Mouse (Mus musculus): ENCODE data around the gene Olfr869.

DNA sequence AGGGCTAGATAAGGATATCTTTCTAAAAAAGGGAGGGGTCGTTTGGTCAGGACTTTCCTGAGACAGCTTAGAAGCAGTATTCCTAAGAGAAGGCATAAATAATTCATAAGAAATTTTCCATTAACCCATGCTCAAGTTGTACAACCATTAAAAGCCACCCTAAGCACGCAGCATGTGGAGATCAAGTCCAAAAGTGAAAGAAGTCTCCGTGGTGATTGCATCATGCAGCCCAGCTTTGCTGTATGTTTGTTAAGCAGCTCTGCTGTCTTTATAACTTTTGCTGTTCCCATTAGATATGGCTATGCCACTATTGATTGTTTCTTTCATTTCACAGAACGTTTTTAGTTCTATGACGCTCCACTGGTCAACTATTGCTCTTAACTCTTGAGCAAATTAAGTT is 50.7 kb downstream of the Olfr869 start:
- TF ChIP-seq CTCF (IDR thresholded peaks at IDR 0.05; ENCODE audit: low read depth, low read length) (no peak), POLR2AphosphoS5 (IDR thresholded peaks at IDR 0.05; ENCODE audit: insufficient replicate concordance, low read depth, low read length) (no peak)
